Mouse (Mus musculus) heart, postnatal 0 days (tissue): Measurements from ENCODE around the gene Arid4a. TPM values are rescaled to one million over a fixed set of nuclear protein-coding genes. Genes with fewer than 3 reads are reported as not detected.

ENCODE experiments used
- ATAC-seq: fragments of 200-750 bp; cut with Nextera tagmentation; 2 replicates; pipeline ENCODE4 v1.8.0; 2017; ENCODE audit warnings: low read depth, moderate number of reproducible peaks, moderate library complexity; ENCODE audit not compliant: insufficient read depth
- DNase-seq: peaks from one replicate; pipeline ENCODE4 v3.0.0-alpha.2; 2016; ENCODE audit warnings: low spot score
- H3K27ac ChIP-seq: fragments of 300-500 bp; sonication (generic); 2 replicates; pipeline ENCODE4 v1.5.1; 2014; ENCODE audit warnings: low read depth, mild to moderate bottlenecking
- H3K27me3 ChIP-seq: fragments of 300-500 bp; sonication (generic); 2 replicates; pipeline ENCODE4 v1.6.1; 2014; ENCODE audit warnings: low read length, mixed read lengths; ENCODE audit not compliant: control insufficient read depth, insufficient read depth
- H3K36me3 ChIP-seq: fragments of 300-500 bp; sonication (generic); replicated peaks from 2 replicates; pipeline ENCODE4 v1.6.1; 2014; ENCODE audit warnings: low read length, mixed read lengths; ENCODE audit not compliant: control insufficient read depth, insufficient read depth
- H3K4me1 ChIP-seq: fragments of 300-500 bp; sonication (generic); 2 replicates; pipeline ENCODE4 v1.6.1; 2014; ENCODE audit warnings: antibody characterized with exemption; ENCODE audit not compliant: control insufficient read depth, insufficient read depth
- H3K4me2 ChIP-seq: fragments of 300-500 bp; sonication (generic); 2 replicates; pipeline ENCODE4 v1.6.1; 2014; ENCODE audit warnings: low read depth, mild to moderate bottlenecking, low read length, moderate library complexity
- H3K4me3 ChIP-seq: fragments of 300-500 bp; sonication (generic); 2 replicates; pipeline ENCODE4 v1.5.1; 2014; ENCODE audit warnings: low read depth, low read length
- H3K9ac ChIP-seq: fragments of 300-500 bp; sonication (generic); replicated peaks from 2 replicates; pipeline ENCODE4 v1.6.1; 2014; ENCODE audit warnings: low read depth, low read length, mixed read lengths
- H3K9me3 ChIP-seq: fragments of 300-500 bp; sonication (generic); replicated peaks from 2 replicates; pipeline ENCODE4 v1.6.1; 2016; ENCODE audit warnings: low read length; ENCODE audit not compliant: control insufficient read depth
- CTCF ChIP-seq: IDR thresholded peaks from 2 replicates; pipeline ENCODE4 v1.5.1; 2016; ENCODE audit warnings: antibody characterized with exemption, control low read depth, low read depth
- EP300 ChIP-seq: IDR thresholded peaks from 2 replicates; pipeline ENCODE4 v1.6.1; 2016; ENCODE audit warnings: antibody characterized with exemption, low read depth
- WGBS: fragments of 180-500 bp; shearing (Covaris S2); extraction: QIAGEN DNeasy Blood & Tissue Kit; methylation state at CpG from one replicate; pipeline ENCODE4 v1.1.7; 2014; 5-methylcytosine and 5-hydroxymethylcytosine counted together
- polyA plus RNA-seq: library from polyadenylated mRNA; unstranded; fragments of >200 nt; fragmentation: Nextera tagmentation; extraction: Ambion mirVana; gene quantifications from 2 replicates; pipeline ENCODE4 v1.2.1, GENCODE M21; 2015
- total RNA-seq: library from RNA; depleted of rRNA; stranded (reverse); fragments of >200 nt; gene quantifications from 2 replicates; pipeline ENCODE4 v1.2.3, GENCODE M21; 2014; ENCODE audit warnings: low replicate concordance

Gene Arid4a
- total and polyA plus RNA-seq, 2 experiments from 2014 or later = 6.9 to 18.1 TPM

DNA sequence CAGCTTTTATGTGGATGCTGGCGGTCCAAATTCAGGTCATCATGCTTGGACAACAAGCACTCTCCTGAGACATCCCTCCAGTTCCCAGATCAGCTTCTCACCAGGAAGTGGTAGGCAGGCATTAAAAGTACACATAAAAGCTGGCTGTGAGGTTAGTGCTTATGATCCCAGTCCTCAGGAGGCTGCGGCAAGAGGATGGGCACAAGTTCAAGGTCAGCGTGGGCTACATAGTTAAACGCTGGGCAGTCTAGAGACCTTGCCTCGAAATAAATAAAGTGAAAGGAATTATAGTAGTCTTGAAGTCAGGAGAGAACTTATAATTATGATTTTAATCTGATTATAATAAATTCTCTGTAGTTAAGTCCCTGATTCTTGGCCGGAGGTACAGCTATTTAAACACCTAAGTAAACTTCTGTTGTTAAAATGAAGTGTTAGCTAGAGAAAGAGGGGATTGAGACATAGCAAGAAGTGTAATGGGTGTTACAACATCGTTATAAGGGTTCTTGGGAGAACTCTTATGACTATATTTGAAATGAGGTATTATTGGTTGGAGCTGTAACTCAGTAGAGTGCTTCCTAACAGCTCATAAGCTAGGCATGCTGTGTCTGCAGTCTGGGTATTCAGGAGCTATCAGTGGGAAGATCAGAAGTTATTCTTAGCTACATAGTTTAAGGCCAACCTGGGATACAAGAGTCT, 30.8 kb upstream of the Arid4a start:
- TF ChIP-seq EP300 = no peak
- no peak for TF ChIP-seq CTCF
- no peak for ATAC-seq
- no peak overlapping the region for H3K9ac ChIP-seq
- no peaks in the 10 kb centered on the region for H3K4me1 ChIP-seq
- peaks cover 75% of the 10 kb centered on the region for H3K36me3 ChIP-seq
- H3K27me3 ChIP-seq = no peaks in the 10 kb centered on the region
- 85% methylated on average over 7 of the region's 7 CpGs for WGBS
- no peaks in the 10 kb centered on the region for H3K9me3 ChIP-seq
- no peak overlapping the region for H3K27ac ChIP-seq
- H3K4me2 ChIP-seq = no peak overlapping the region
- DNase-seq = no peak
- no peak overlapping the region for H3K4me3 ChIP-seq

DNA sequence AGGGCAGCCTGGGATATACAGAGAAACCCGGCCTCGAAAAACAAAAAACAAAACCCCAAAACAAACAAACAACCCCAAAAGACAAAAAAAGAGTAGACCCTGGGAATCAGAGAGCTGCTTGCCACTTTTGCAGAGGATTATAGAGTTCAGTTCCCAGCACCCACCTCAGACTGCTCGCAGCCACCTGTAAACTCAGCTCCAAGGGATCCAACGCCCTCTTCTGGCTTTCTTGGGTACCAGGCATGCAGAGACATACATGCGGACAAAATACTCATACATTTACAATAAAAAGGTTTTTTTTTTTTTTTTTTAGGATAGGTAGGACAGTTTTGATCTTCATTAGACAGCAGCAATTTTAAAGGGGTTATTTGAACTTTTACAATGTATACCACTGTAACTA, 18.6 kb upstream of the Arid4a start:
- Histone ChIP-seq H3K4me2 (no peak overlapping the region), H3K4me1 (peaks cover 8% of the 10 kb centered on the region), H3K4me3 (no peak overlapping the region), H3K9ac (no peak overlapping the region), H3K27ac (no peak overlapping the region), H3K27me3 (no peaks in the 10 kb centered on the region), H3K36me3 (peaks cover 35% of the 10 kb centered on the region), H3K9me3 (no peaks in the 10 kb centered on the region)
- TF ChIP-seq EP300 (no peak), CTCF (no peak)
- ATAC-seq (no peak), DNase-seq (no peak)
- 91% methylated on average over 5 of the region's 5 CpGs for WGBS

DNA sequence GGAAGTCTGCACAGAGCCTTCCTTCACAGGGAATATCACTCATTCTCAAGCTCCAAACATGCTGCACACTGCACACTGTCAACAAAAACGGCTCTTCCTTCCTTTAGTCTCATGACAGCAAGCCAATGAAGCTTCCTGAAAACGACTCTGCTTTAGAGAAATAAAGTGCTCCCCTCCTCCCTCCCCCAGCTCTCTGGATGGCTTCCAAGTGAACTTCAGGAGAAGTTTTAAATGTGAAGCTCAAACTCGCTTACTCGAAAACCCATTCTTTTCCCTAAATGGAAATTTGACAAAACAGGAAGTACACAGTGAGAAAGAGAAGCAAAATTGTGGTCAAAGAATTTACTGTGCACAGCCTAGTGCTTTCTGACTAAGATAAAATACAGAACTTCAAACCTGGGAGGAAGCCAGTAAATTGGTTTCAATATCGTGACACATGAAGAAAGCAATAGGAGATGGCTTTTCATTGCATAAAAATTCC, 16.3 kb upstream of the Arid4a start:
- peaks cover 8% of the 10 kb centered on the region for H3K4me1 ChIP-seq
- peak overlapping the region; percentile 44 for H3K4me2 ChIP-seq
- 0 out of 2 replicates have a peak overlapping the region, but pooled peaks have one; percentile 15 for H3K4me3 ChIP-seq
- no peaks in the 10 kb centered on the region for H3K9me3 ChIP-seq
- H3K36me3 ChIP-seq = peaks cover 31% of the 10 kb centered on the region
- no peaks in the 10 kb centered on the region for H3K27me3 ChIP-seq
- peak overlapping the region; percentile 74 for H3K27ac ChIP-seq
- DNase-seq = peak; percentile 32
- no peak; the same call in 1 of the 2 replicates for ATAC-seq
- no peak for TF ChIP-seq CTCF
- no peak for TF ChIP-seq EP300
- WGBS = 26% methylated on average over 5 of the region's 5 CpGs
- no peak overlapping the region for H3K9ac ChIP-seq

DNA sequence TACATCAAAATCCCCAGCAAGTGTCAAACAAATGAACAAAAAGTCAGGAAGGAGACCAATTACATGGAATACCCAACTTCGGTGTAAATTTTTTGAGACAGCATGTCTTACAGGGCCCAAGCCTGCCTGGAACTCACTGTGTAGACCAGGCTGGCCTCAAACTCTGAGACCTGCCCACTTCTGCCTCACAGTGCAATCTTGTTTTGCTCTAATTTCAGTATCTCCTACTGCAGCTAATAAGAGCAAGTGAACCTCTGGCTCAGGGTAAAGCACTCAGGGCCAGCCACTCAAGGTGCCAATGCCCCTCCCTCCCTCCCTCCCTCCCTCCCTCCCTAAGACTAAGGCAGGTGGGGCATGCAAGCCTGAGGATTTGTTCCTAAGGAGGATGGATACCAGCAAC, 15.4 kb upstream of the Arid4a start:
- Histone ChIP-seq H3K9me3 (no peaks in the 10 kb centered on the region), H3K27me3 (no peaks in the 10 kb centered on the region), H3K4me3 (no peak overlapping the region), H3K27ac (peak overlapping the region; percentile 20; the same call in 1 of the 2 replicates), H3K36me3 (peaks cover 33% of the 10 kb centered on the region), H3K9ac (no peak overlapping the region), H3K4me2 (no peak overlapping the region), H3K4me1 (peaks cover 8% of the 10 kb centered on the region)
- TF ChIP-seq EP300 = no peak
- no peak for TF ChIP-seq CTCF
- WGBS = 72% methylated on average over 1 of the region's 1 CpGs
- ATAC-seq (no peak), DNase-seq (no peak)

DNA sequence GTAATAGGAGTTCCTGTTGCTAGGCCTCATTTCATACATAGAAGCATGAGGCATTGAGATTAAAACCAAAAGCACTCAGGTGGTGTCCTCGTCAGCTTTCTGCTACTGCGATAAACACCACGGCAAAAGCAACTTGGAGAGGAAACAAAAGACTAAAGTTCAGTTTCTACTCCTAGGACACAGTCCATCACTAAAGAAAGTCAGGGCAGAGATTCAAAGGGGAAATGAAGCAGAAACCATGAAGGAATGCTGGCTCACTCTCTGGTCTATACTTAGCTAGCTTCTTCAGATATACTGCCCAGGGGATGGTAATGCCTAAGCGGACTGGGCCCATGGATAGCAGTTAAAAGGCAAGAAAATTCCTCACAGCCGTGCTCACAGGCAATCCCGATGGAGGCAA, 14.3 kb upstream of the Arid4a start:
- ATAC-seq = no peak
- no peak for DNase-seq
- H3K36me3 ChIP-seq = peaks cover 33% of the 10 kb centered on the region
- no peaks in the 10 kb centered on the region for H3K9me3 ChIP-seq
- TF ChIP-seq EP300 = no peak
- no peak for TF ChIP-seq CTCF
- H3K4me3 ChIP-seq = no peak overlapping the region
- no peak overlapping the region; the same call in 1 of the 2 replicates for H3K27ac ChIP-seq
- WGBS = 71% methylated on average over 6 of the region's 6 CpGs
- no peaks in the 10 kb centered on the region for H3K27me3 ChIP-seq
- H3K4me2 ChIP-seq = no peak overlapping the region
- peaks cover 8% of the 10 kb centered on the region for H3K4me1 ChIP-seq
- H3K9ac ChIP-seq = no peak overlapping the region
